Mouse (Mus musculus): ENCODE data around the gene Ahdc1.
A peak's percentile ranks its signal among the peaks of the same experiment; 100 is the strongest.

The Ahdc1 gene

GRCm38 (mm10) chr4:133104194-133104569 lies 93.1 kb downstream of the Ahdc1 start:
- DNase-seq: no peak

GRCm38 (mm10) chr4:133106691-133107090 lies 95.6 kb downstream of the Ahdc1 start:
- no peak for DNase-seq

- no peak for DNase-seq
These were observed 96.8 kb downstream of the Ahdc1 start for GRCm38 (mm10) chr4:133107788-133108281.

- DNase-seq: no peak
These were observed 97.6 kb downstream of the Ahdc1 start for GRCm38 (mm10) chr4:133108481-133109334.

- no peak for DNase-seq
These were observed 98.3 kb downstream of the Ahdc1 start for GRCm38 (mm10) chr4:133109335-133109801.

- DNase-seq: no peak
These were observed 101.2 kb downstream of the Ahdc1 start for GRCm38 (mm10) chr4:133112175-133112838.

GRCm38 (mm10) chr4:133113351-133113882 lies 102.4 kb downstream of the Ahdc1 start:
- DNase-seq: no peak

- no peak for DNase-seq
These were observed 103.7 kb downstream of the Ahdc1 start for GRCm38 (mm10) chr4:133114762-133115161.

- DNase-seq: no peak
These were observed 104.8 kb downstream of the Ahdc1 start for GRCm38 (mm10) chr4:133115721-133116429.

GRCm38 (mm10) chr4:133116756-133117470 lies 105.9 kb downstream of the Ahdc1 start:
- peak; percentile 35 for DNase-seq

GRCm38 (mm10) chr4:133117556-133118411 lies 106.7 kb downstream of the Ahdc1 start:
- DNase-seq: peak; percentile 60

- DNase-seq: no peak
These were observed 107.8 kb downstream of the Ahdc1 start for GRCm38 (mm10) chr4:133118775-133119375.

GRCm38 (mm10) chr4:133119579-133119978 lies 108.5 kb downstream of the Ahdc1 start:
- DNase-seq: no peak

- DNase-seq: peak; percentile 36
These were observed 109.8 kb downstream of the Ahdc1 start for GRCm38 (mm10) chr4:133120833-133121321.

GRCm38 (mm10) chr4:133121416-133121815 lies 110.4 kb downstream of the Ahdc1 start:
- no peak for DNase-seq

- no peak for DNase-seq
These were observed 111.0 kb downstream of the Ahdc1 start for GRCm38 (mm10) chr4:133121974-133122637.

GRCm38 (mm10) chr4:133127079-133127478 lies 116.0 kb downstream of the Ahdc1 start:
- no peak for DNase-seq
